Mouse (Mus musculus) limb, embryonic 12.5 days (tissue): ENCODE results near the gene Efna5. TPM values are rescaled to one million over a fixed set of nuclear protein-coding genes. Genes with fewer than 3 reads are reported as not detected.

Experiments
- ATAC-seq: fragments of 200-750 bp; cut with Nextera tagmentation; 2 replicates; pipeline ENCODE4 v1.8.0; 2017; ENCODE audit warnings: low read depth, moderate TSS enrichment; ENCODE audit not compliant: insufficient number of reproducible peaks, insufficient read depth, low FRiP score, low TSS enrichment
- H3K27ac ChIP-seq: fragments of 300-500 bp; sonication (generic); 2 replicates; pipeline ENCODE4 v1.5.1; 2016; ENCODE audit warnings: mild to moderate bottlenecking, moderate library complexity
- H3K27me3 ChIP-seq: fragments of 300-500 bp; sonication (generic); 2 replicates; pipeline ENCODE4 v1.6.1; 2016; ENCODE audit warnings: mild to moderate bottlenecking, moderate library complexity
- H3K36me3 ChIP-seq: fragments of 300-500 bp; sonication (generic); 2 replicates; pipeline ENCODE4 v1.6.1; 2016; ENCODE audit warnings: mild to moderate bottlenecking, moderate library complexity
- H3K4me1 ChIP-seq: fragments of 300-500 bp; sonication (generic); replicated peaks from 2 replicates; pipeline ENCODE4 v1.6.1; 2016
- H3K4me2 ChIP-seq: fragments of 300-500 bp; sonication (generic); 2 replicates; pipeline ENCODE4 v1.6.1; 2016; ENCODE audit warnings: mild to moderate bottlenecking, moderate library complexity
- H3K4me3 ChIP-seq: fragments of 300-500 bp; sonication (generic); replicated peaks from 2 replicates; pipeline ENCODE4 v1.5.1; 2016; ENCODE audit warnings: mild to moderate bottlenecking
- H3K9ac ChIP-seq: fragments of 300-500 bp; sonication (generic); replicated peaks from 2 replicates; pipeline ENCODE4 v1.6.1; 2016; ENCODE audit warnings: mild to moderate bottlenecking, moderate library complexity
- H3K9me3 ChIP-seq: fragments of 300-500 bp; sonication (generic); 2 replicates; pipeline ENCODE4 v1.6.1; 2016; ENCODE audit warnings: mild to moderate bottlenecking, moderate library complexity
- WGBS: fragments of 180-500 bp; shearing (Covaris S2); methylation state at CpG from one replicate; pipeline ENCODE4 v1.1.7; 2016; 5-methylcytosine and 5-hydroxymethylcytosine counted together
- polyA plus RNA-seq: library from polyadenylated mRNA; unstranded; fragments of >200 nt; fragmentation: Nextera tagmentation; extraction: Ambion mirVana; gene quantifications from 2 replicates; pipeline ENCODE4 v1.2.1, GENCODE M21; 2016

The Efna5 gene
- polyA plus RNA-seq, 1 experiment from 2014 or later = 38.2 TPM

DNA sequence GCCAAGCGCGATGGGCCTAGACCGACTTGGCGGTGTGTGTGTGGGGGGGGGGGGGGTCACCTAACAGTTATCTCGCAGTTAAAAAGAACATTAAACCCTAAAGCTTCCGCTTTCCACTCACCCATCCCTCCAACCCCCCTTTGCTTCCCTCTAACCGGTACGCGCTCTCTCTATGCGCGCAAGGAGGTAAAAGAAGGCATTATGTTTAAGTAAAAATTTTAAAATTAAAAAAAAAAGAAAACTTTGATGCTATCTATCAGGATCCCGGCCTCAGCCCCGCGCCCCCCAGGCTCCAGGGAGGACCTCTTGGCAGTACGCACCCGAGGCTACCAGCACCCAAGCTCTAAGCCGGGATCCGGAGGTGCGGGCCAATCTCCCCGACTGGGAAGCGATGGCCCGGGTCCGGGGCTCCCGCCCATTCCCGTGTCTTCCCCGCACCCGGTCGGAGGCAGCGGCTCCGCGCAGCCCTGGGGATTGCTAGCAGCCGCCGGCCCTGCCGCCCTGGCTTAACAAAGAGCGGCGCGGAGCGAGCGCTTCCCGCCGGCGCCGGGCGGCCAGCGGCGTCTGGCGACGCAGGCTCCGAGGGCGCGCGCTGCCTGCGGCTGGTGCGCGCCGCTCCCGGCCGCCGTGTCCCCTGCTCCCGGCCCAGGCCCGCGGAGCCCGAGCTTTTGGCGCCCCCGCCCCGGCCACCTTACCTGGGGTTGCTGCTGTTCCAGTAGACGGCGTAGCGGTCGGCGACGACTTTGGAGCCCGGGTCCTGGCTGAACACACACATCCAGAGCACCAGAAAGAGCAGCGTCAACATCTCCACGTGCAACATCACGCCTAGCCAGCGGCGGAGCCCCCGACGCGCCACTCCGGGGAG lies 574 bp downstream of the Efna5 start:
- peak overlapping the region; percentile 95 for H3K9ac ChIP-seq
- H3K9me3 ChIP-seq = no peaks in the 10 kb centered on the region
- peak overlapping the region; percentile 94 for H3K4me2 ChIP-seq
- peak overlapping the region; percentile 95 for H3K27ac ChIP-seq
- H3K4me3 ChIP-seq = peak overlapping the region; percentile 88
- peaks cover 17% of the 10 kb centered on the region for H3K4me1 ChIP-seq
- WGBS = under 1% methylated on average over 82 of the region's 82 CpGs
- H3K36me3 ChIP-seq = no peaks in the 10 kb centered on the region
- H3K27me3 ChIP-seq = no peaks in the 10 kb centered on the region
- ATAC-seq = peak; percentile 16

GRCm38 (mm10) chr17:62879526-62880310 lies 1.4 kb downstream of the Efna5 start:
- Histone ChIP-seq H3K9ac (peak overlapping the region; percentile 95), H3K4me1 (peaks cover 23% of the 10 kb centered on the region), H3K4me2 (peak overlapping the region; percentile 94), H3K36me3 (no peaks in the 10 kb centered on the region), H3K4me3 (peak overlapping the region; percentile 88), H3K9me3 (no peaks in the 10 kb centered on the region), H3K27me3 (no peaks in the 10 kb centered on the region), H3K27ac (peak overlapping the region; percentile 95; the same call in 1 of the 2 replicates)
- 0 out of 2 replicates have a peak, but pooled peaks have one; percentile 7 for ATAC-seq
- under 1% methylated on average over 45 of the region's 45 CpGs for WGBS

DNA sequence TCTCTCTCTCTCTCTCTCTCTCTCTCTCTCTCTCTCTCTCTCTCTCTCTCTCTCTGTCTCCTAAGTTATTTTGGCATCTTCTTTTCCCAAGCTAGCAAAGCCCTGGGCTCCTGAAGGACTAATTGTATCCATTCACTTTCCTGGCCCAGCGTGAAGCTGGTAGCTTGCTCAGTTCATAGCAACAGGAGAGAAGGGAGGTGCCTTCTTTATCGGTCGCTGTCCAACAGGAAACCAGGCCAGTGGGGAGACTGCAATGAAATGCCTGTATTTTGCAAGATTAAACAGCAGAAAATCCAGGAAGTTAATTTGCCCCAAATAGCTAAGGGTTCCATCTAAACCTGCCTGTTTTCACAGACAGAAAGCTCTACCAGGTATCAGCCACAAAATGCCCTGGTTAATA lies 5.4 kb downstream of the Efna5 start:
- ATAC-seq = no peak
- WGBS = 19% methylated on average over 3 of the region's 3 CpGs
- H3K4me2 ChIP-seq = no peak overlapping the region
- H3K36me3 ChIP-seq = no peaks in the 10 kb centered on the region
- no peak overlapping the region for H3K27ac ChIP-seq
- H3K4me3 ChIP-seq = no peak overlapping the region
- H3K27me3 ChIP-seq = no peaks in the 10 kb centered on the region
- H3K9ac ChIP-seq = no peak overlapping the region
- H3K9me3 ChIP-seq = no peaks in the 10 kb centered on the region
- H3K4me1 ChIP-seq = peaks cover 43% of the 10 kb centered on the region

GRCm38 (mm10) chr17:62871928-62872327 lies 9.2 kb downstream of the Efna5 start:
- H3K4me3 ChIP-seq = no peak overlapping the region
- no peak for ATAC-seq
- no peaks in the 10 kb centered on the region for H3K9me3 ChIP-seq
- H3K27ac ChIP-seq = no peak overlapping the region
- H3K36me3 ChIP-seq = no peaks in the 10 kb centered on the region
- H3K9ac ChIP-seq = no peak overlapping the region
- WGBS = 27% methylated on average over 3 of the region's 3 CpGs
- H3K4me2 ChIP-seq = no peak overlapping the region
- H3K4me1 ChIP-seq = peaks cover 41% of the 10 kb centered on the region
- no peaks in the 10 kb centered on the region for H3K27me3 ChIP-seq

- WGBS = 66% methylated on average over 5 of the region's 5 CpGs
- Histone ChIP-seq H3K9ac (no peak overlapping the region), H3K27me3 (no peaks in the 10 kb centered on the region), H3K4me2 (no peak overlapping the region), H3K4me1 (peaks cover 40% of the 10 kb centered on the region), H3K27ac (no peak overlapping the region), H3K36me3 (no peaks in the 10 kb centered on the region), H3K9me3 (no peaks in the 10 kb centered on the region), H3K4me3 (no peak overlapping the region)
- no peak for ATAC-seq
These were observed 9.9 kb downstream of the Efna5 start for GRCm38 (mm10) chr17:62871191-62871590.

DNA sequence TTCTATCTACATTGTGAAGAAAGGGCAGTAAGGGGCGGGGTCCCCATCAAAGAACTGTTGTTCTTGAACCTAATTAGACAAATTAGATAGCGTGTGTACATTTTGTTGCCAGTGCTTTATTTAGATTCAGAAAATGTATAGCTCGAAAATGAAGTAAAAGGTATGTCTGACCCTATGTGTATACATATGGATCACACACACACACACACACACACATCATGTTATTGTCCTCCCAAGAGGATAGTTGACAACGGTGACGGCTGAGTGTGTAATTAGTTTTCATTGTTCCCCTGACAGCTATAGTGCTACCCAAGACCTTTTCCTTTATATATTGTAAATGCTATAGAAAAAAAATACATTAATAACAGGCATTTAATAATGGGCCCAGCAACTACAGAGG lies 10.7 kb downstream of the Efna5 start:
- H3K27me3 ChIP-seq = no peaks in the 10 kb centered on the region
- ATAC-seq = no peak

DNA sequence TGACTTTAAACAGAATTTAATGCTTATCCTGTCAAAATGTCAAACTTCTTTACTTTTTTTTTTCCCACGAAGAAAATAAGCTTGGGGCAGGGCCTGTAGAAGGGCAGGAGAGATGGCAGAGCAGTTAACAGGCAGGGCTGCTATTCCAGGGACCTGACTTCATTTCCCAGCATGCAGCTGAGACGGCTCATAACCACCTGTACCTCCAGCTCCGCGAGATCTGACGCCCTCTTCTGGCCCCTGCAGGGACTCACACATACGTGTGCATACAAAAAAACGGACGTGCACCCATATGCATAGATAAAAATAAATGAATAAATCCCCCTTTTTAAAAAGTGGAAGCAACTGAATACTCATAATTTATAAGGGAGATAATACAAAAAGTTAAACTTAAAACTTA lies 16.2 kb downstream of the Efna5 start:
- no peak for ATAC-seq
- no peak overlapping the region for H3K4me3 ChIP-seq
- no peak overlapping the region for H3K9ac ChIP-seq
- no peak overlapping the region for H3K4me2 ChIP-seq
- 92% methylated on average over 8 of the region's 8 CpGs for WGBS
- no peaks in the 10 kb centered on the region for H3K36me3 ChIP-seq
- H3K27ac ChIP-seq = no peak overlapping the region
- H3K9me3 ChIP-seq = no peaks in the 10 kb centered on the region
- H3K4me1 ChIP-seq = peaks cover 26% of the 10 kb centered on the region
- no peaks in the 10 kb centered on the region for H3K27me3 ChIP-seq

More for the DNA sequence above, 10.7 kb downstream of the Efna5 start:
- H3K36me3 ChIP-seq = no peaks in the 10 kb centered on the region
- 75% methylated on average over 5 of the region's 5 CpGs for WGBS
- no peak overlapping the region for H3K4me3 ChIP-seq
- no peak overlapping the region for H3K27ac ChIP-seq
- H3K4me1 ChIP-seq = peaks cover 38% of the 10 kb centered on the region
- no peak overlapping the region for H3K9ac ChIP-seq
- H3K9me3 ChIP-seq = no peaks in the 10 kb centered on the region
- no peak overlapping the region for H3K4me2 ChIP-seq

GRCm38 (mm10) chr17:62863004-62863403 lies 18.1 kb downstream of the Efna5 start:
- no peak overlapping the region for H3K9ac ChIP-seq
- peak overlapping the region; percentile 56 for H3K27ac ChIP-seq
- no peaks in the 10 kb centered on the region for H3K9me3 ChIP-seq
- H3K27me3 ChIP-seq = no peaks in the 10 kb centered on the region
- 57% methylated on average over 3 of the region's 3 CpGs for WGBS
- H3K36me3 ChIP-seq = no peaks in the 10 kb centered on the region
- peak overlapping the region; percentile 7; the same call in 1 of the 2 replicates for H3K4me2 ChIP-seq
- ATAC-seq = no peak
- H3K4me1 ChIP-seq = peaks cover 20% of the 10 kb centered on the region
- no peak overlapping the region for H3K4me3 ChIP-seq

DNA sequence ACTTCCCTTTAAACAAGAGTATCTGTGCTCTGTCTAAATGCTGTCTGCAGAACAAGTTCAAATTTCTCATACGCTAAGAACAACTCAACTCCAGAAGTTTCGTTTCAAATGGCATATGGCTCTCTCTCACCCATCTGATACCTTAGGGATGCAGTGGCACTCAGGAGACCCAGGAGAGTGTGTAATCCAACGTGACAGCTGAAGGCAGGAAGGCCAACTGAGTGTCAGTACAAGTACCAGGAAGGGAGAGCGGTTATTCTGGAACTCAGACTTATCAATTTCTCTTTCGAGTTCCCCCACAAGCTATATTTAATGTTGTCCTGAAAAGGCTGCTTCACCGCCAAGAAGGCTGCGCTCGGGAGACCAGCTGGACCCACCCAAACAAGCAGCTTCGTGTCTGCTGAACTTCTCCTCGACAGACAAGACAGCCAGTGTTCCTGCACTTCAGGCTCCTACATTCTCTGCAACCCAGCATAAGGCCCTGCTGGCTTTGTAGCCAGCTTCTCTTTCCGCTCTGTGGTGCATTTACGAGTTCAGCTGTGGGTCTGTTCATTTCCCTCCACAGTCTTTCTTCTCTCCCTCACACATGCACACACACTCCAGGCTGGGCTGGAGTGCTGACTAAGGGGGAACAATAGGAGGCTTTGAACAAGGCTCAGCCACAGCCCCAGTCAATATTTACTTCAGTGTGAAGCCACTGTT lies 18.7 kb downstream of the Efna5 start:
- H3K9me3 ChIP-seq = no peaks in the 10 kb centered on the region
- WGBS = 39% methylated on average over 12 of the region's 12 CpGs
- peak overlapping the region; percentile 56 for H3K27ac ChIP-seq
- H3K27me3 ChIP-seq = no peaks in the 10 kb centered on the region
- no peak overlapping the region; the same call in 1 of the 2 replicates for H3K9ac ChIP-seq
- peak overlapping the region; percentile 7; the same call in 1 of the 2 replicates for H3K4me2 ChIP-seq
- ATAC-seq = peak; percentile 90
- H3K36me3 ChIP-seq = no peaks in the 10 kb centered on the region
- H3K4me3 ChIP-seq = no peak overlapping the region
- peaks cover 21% of the 10 kb centered on the region for H3K4me1 ChIP-seq

DNA sequence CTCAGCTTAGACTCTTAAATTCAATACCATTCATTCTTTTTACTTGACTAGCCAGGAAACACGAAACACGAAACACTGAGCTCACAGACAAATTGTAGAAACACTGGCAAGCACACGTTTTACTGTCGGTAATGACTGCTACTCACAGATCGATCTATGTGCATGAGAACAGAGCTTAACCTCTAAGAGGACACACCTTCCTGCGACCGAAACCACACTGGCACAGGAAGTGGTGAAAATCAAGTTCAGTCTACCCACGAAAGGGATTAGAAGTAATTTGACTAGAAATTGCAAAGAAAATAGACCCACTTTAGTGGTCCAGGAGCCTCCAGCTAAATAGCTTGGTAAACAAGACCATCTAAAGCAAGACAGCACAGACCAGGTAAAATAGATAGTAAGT lies 23.8 kb downstream of the Efna5 start:
- WGBS = 58% methylated on average over 8 of the region's 8 CpGs
- peaks cover 24% of the 10 kb centered on the region for H3K4me1 ChIP-seq
- H3K4me2 ChIP-seq = no peak overlapping the region
- no peak overlapping the region for H3K4me3 ChIP-seq
- no peak for ATAC-seq
- no peaks in the 10 kb centered on the region for H3K27me3 ChIP-seq
- H3K27ac ChIP-seq = no peak overlapping the region
- no peaks in the 10 kb centered on the region for H3K9me3 ChIP-seq
- no peaks in the 10 kb centered on the region for H3K36me3 ChIP-seq
- no peak overlapping the region for H3K9ac ChIP-seq

GRCm38 (mm10) chr17:62853741-62854140 lies 27.4 kb downstream of the Efna5 start:
- Histone ChIP-seq H3K27me3 (peaks cover 3% of the 10 kb centered on the region; the same call in 1 of the 2 replicates), H3K4me2 (peak overlapping the region; percentile 32), H3K9ac (no peak overlapping the region), H3K4me3 (no peak overlapping the region), H3K36me3 (no peaks in the 10 kb centered on the region), H3K27ac (no peak overlapping the region), H3K9me3 (no peaks in the 10 kb centered on the region), H3K4me1 (peaks cover 20% of the 10 kb centered on the region)
- 40% methylated on average over 6 of the region's 6 CpGs for WGBS
- ATAC-seq = no peak
